Mouse (Mus musculus) ES-Bruce4 (cell line): ENCODE results near the gene Olfr1450. TPM values are rescaled to one million over a fixed set of nuclear protein-coding genes. Genes with fewer than 3 reads are reported as not detected.
"Not testable (repeated sequence)": the region's sequence is repeated elsewhere in the genome, so short reads cannot be mapped to it uniquely, and the experiment has no call there.

Experiments
- H3K27ac ChIP-seq: 2 replicates; pipeline ENCODE4 v1.5.1; 2012; ENCODE audit warnings: low read length, inconsistent platforms; ENCODE audit not compliant: insufficient read depth
- H3K27me3 ChIP-seq: 2 replicates; pipeline ENCODE4 v1.6.1; 2012; ENCODE audit warnings: mild to moderate bottlenecking, low read length, inconsistent platforms; ENCODE audit not compliant: control insufficient read depth, poor library complexity, insufficient read depth, severe bottlenecking
- H3K36me3 ChIP-seq: 2 replicates; pipeline ENCODE4 v1.6.1; 2012; ENCODE audit warnings: inconsistent platforms, mild to moderate bottlenecking, low read length, moderate library complexity; ENCODE audit not compliant: control insufficient read depth, poor library complexity, insufficient read depth, severe bottlenecking
- H3K4me1 ChIP-seq: one replicate; pipeline ENCODE4 v1.8.1; 2011; ENCODE audit warnings: low read length; ENCODE audit not compliant: control insufficient read depth, insufficient read depth
- H3K4me3 ChIP-seq: 2 replicates; pipeline ENCODE4 v1.5.1; 2011; ENCODE audit warnings: low read depth, mild to moderate bottlenecking, low read length
- H3K9ac ChIP-seq: 2 replicates; pipeline ENCODE4 v1.6.1; 2012; ENCODE audit warnings: low read depth, mild to moderate bottlenecking, inconsistent platforms; ENCODE audit not compliant: poor library complexity, severe bottlenecking
- H3K9me3 ChIP-seq: replicated peaks from 2 replicates; pipeline ENCODE4 v1.6.1; 2012; ENCODE audit warnings: mild to moderate bottlenecking, low read length, inconsistent platforms; ENCODE audit not compliant: control insufficient read depth, poor library complexity, insufficient read depth, severe bottlenecking
- CTCF ChIP-seq: IDR thresholded peaks from one replicate; pipeline ENCODE4 v1.8.1; 2011; ENCODE audit warnings: low read depth, low read length
- EP300 ChIP-seq: IDR thresholded peaks from 2 replicates; pipeline ENCODE4 v1.6.1; 2011; ENCODE audit warnings: low read depth, low read length; ENCODE audit not compliant: insufficient read depth
- POLR2A ChIP-seq: IDR thresholded peaks from one replicate; pipeline ENCODE4 v1.8.1; 2011; ENCODE audit warnings: low read length; ENCODE audit not compliant: insufficient read depth
- polyA plus RNA-seq: library from polyadenylated mRNA; stranded (reverse); fragments of >200 nt; gene quantifications from 2 replicates; pipeline ENCODE4 v1.2.4, GENCODE M21; 2011; ENCODE audit warnings: low read depth; ENCODE audit not compliant: missing spikeins, insufficient read depth, insufficient read length

The Olfr1450 gene
- polyA plus RNA-seq, result not detected in 2 replicates

- Histone ChIP-seq H3K9me3 (no peaks in the 10 kb centered on the region; the same call in 1 of the 2 replicates), H3K27ac (no peak within 1 kb of the TSS), H3K27me3 (no peaks in the 10 kb centered on the region), H3K9ac (no peak within 1 kb of the TSS), H3K4me1 (no peaks in the 10 kb centered on the region), H3K4me3 (no peak within 1 kb of the TSS), H3K36me3 (no peaks in the 10 kb centered on the region)
- TF ChIP-seq EP300 (no peak), CTCF (no peak), POLR2A (no peak)
Observed at GRCm38 (mm10) chr19:12949958-12950357, at the start of gene Olfr1450. Olfr1450 (plus strand) TSS chr19:12950258.

- H3K4me3 ChIP-seq, result no peak within 1 kb of the TSS
- H3K27ac ChIP-seq, result no peak within 1 kb of the TSS
- no peaks in the 10 kb centered on the region for H3K27me3 ChIP-seq
Observed at GRCm38 (mm10) chr19:12903643-12904042, 46.4 kb upstream of the Olfr1450 start, which contains the start of gene Olfr1447. Olfr1447 (minus strand) TSS chr19:12903743.

GRCm38 (mm10) chr19:12924319-12924718 lies 25.7 kb upstream of the Olfr1450 start, which contains the start of gene Olfr1448:
Olfr1448 (minus strand) TSS chr19:12924419.
- H3K4me3 ChIP-seq, result no peak within 1 kb of the TSS
- H3K4me1 ChIP-seq, result no peaks in the 10 kb centered on the region
- no peak within 1 kb of the TSS for H3K27ac ChIP-seq
- H3K9ac ChIP-seq, result no peak within 1 kb of the TSS
- no peaks in the 10 kb centered on the region for H3K36me3 ChIP-seq
- TF ChIP-seq POLR2A, result no peak
- no peak for TF ChIP-seq EP300
- no peak for TF ChIP-seq CTCF
- H3K27me3 ChIP-seq, result no peaks in the 10 kb centered on the region
- no peaks in the 10 kb centered on the region for H3K9me3 ChIP-seq

More at GRCm38 (mm10) chr19:12903643-12904042, 46.4 kb upstream of the Olfr1450 start, which contains the start of gene Olfr1447:
- Histone ChIP-seq H3K4me1 (no peaks in the 10 kb centered on the region), H3K9me3 (no peaks in the 10 kb centered on the region; the same call in 1 of the 2 replicates), H3K36me3 (no peaks in the 10 kb centered on the region), H3K9ac (no peak within 1 kb of the TSS)
- TF ChIP-seq EP300, result no peak
- no peak for TF ChIP-seq POLR2A
- no peak for TF ChIP-seq CTCF

- H3K27ac ChIP-seq, result no peak within 1 kb of the TSS
- no peak within 1 kb of the TSS for H3K9ac ChIP-seq
- H3K9me3 ChIP-seq, result no peaks in the 10 kb centered on the region
- TF ChIP-seq CTCF, result no peak
- no peak for TF ChIP-seq POLR2A
- TF ChIP-seq EP300, result no peak
- no peaks in the 10 kb centered on the region for H3K27me3 ChIP-seq
- H3K36me3 ChIP-seq, result no peaks in the 10 kb centered on the region
- no peak within 1 kb of the TSS for H3K4me3 ChIP-seq
- H3K4me1 ChIP-seq, result no peaks in the 10 kb centered on the region
Observed at GRCm38 (mm10) chr19:12930540-12930939, 19.5 kb upstream of the Olfr1450 start, which contains the start of gene Olfr1449. Olfr1449 (plus strand) TSS chr19:12930840.

GRCm38 (mm10) chr19:12970082-12970481 lies 20.0 kb downstream of the Olfr1450 start:
- peaks cover 14% of the 10 kb centered on the region; the same call in 1 of the 2 replicates for H3K9me3 ChIP-seq
- not testable (repeated sequence) for H3K27ac ChIP-seq

GRCm38 (mm10) chr19:12992316-12992715 lies 42.3 kb downstream of the Olfr1450 start:
- H3K4me1 ChIP-seq, H3K4me3 ChIP-seq, H3K36me3 ChIP-seq, H3K27ac ChIP-seq, H3K9me3 ChIP-seq, H3K27me3 ChIP-seq, H3K9ac ChIP-seq: not testable (repeated sequence)

More at GRCm38 (mm10) chr19:12970082-12970481, 20.0 kb downstream of the Olfr1450 start:
- H3K36me3 ChIP-seq, H3K4me1 ChIP-seq, H3K4me3 ChIP-seq, H3K9ac ChIP-seq, H3K27me3 ChIP-seq: not testable (repeated sequence)
